Mouse (Mus musculus): Measurements from ENCODE around the gene Fuca1. TPM values are rescaled to one million over a fixed set of nuclear protein-coding genes. Genes with fewer than 3 reads are reported as not detected.

Fuca1 gene
- 29.8 TPM for polyA plus RNA-seq (2012; fragmentation: generic; extraction: Trizol)

DNA sequence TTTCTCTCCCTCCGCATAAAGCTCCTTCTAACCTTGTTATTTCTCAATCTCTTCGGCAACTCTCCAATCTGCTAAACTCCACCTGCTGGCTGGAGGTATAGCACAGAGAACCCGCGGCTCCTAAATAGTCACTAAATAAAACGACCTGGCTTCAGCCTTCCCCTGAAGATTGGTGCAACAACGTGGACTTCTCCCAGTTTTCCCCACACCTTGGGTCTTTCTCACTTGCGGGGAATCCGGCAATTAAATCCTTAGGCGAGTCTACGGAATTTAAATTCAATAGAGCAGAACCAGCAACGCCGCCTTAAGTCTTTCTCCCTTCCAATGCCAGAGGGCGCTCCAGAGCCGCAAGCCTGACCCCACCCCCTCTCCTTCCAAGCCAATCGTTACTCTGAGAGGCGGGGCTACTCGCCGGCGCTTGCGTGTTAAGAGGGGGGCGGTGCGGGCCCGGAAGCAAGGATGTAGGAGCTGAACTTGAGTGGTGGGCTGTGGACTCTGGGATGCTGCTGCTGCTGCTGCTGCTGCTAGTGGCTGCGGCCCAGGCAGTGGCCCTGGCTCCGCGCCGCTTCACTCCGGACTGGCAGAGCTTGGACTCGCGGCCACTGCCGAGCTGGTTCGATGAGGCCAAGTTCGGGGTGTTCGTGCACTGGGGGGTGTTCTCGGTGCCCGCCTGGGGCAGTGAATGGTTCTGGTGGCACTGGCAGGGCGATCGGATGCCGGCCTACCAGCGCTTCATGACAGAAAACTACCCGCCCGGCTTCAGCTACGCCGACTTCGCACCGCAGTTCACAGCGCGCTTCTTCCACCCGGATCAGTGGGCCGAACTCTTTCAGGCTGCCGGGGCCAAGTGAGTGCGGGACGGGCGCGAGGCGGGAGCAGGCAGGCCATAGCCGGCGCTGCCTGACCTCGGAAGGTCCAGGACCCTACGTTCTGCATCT is at the start of gene Fuca1:
TSS of gene Fuca1 (plus strand) at position 432 of the 938 bp plus-strand sequence.
- peaks cover 21% of the 10 kb centered on the region for H3K27me3 ChIP-seq (ENCODE audit: control insufficient read depth, insufficient read depth, insufficient read length)
- TF ChIP-seq CEBPB (IDR thresholded peaks at IDR 0.05; ENCODE audit: insufficient read depth, poor library complexity, severe bottlenecking) (no peak), MYOG (IDR thresholded peaks at IDR 0.05; ENCODE audit: control insufficient read depth in 1 of 3, insufficient read depth in 1 of 3, insufficient read length in 2 of 3, low read depth in 2 of 3) (peak in 1 of 3 experiments; percentile 7), SRF (IDR thresholded peaks at IDR 0.05; ENCODE audit: control insufficient read depth, insufficient read length, low read depth) (peak; percentile 26), POLR2A (IDR thresholded peaks at IDR 0.05; ENCODE audit: insufficient read length, low read depth) (peak; percentile 83), TCF3 (IDR thresholded peaks at IDR 0.05; ENCODE audit: insufficient read length, low read depth) (no peak), POLR2AphosphoS2 (IDR thresholded peaks at IDR 0.05; ENCODE audit: insufficient read length, low read depth) (peak; percentile 77), MYOD1 (IDR thresholded peaks at IDR 0.05; ENCODE audit: control insufficient read depth in 1 of 3, insufficient read length in 2 of 3, low read depth in 2 of 3) (no peak), USF1 (IDR thresholded peaks at IDR 0.05; ENCODE audit: low read depth) (no peak)
- peak within 1 kb of the TSS; percentile 26 for H3ac ChIP-seq (ENCODE audit: control insufficient read depth, insufficient read length)
- no peaks in the 10 kb centered on the region for H3K79me2 ChIP-seq (ENCODE audit: control insufficient read depth, insufficient read depth)
- no peaks in the 10 kb centered on the region for H3K36me3 ChIP-seq (ENCODE audit: control insufficient read depth, insufficient read depth)
- H3K4me2 ChIP-seq (ENCODE audit: low read depth), result peak within 1 kb of the TSS; percentile 98
- H3K4me3 ChIP-seq, result peak within 1 kb of the TSS; percentile 47

- H3K4me3 ChIP-seq, result peak overlapping the region; percentile 90
- H3K36me3 ChIP-seq (ENCODE audit: control insufficient read depth, insufficient read depth), result peaks cover 40% of the 10 kb centered on the region
- H3ac ChIP-seq (ENCODE audit: control insufficient read depth, insufficient read length), result peak overlapping the region; percentile 78
- H3K4me2 ChIP-seq (ENCODE audit: low read depth), result peak overlapping the region; percentile 71
- H3K79me2 ChIP-seq (ENCODE audit: control insufficient read depth, insufficient read depth), result peaks cover 40% of the 10 kb centered on the region
- TF ChIP-seq MYOD1 (IDR thresholded peaks at IDR 0.05; ENCODE audit: control insufficient read depth in 1 of 3, insufficient read length in 2 of 3, low read depth in 2 of 3) (no peak), SRF (IDR thresholded peaks at IDR 0.05; ENCODE audit: control insufficient read depth, insufficient read length, low read depth) (no peak), TCF3 (IDR thresholded peaks at IDR 0.05; ENCODE audit: insufficient read length, low read depth) (no peak), POLR2A (IDR thresholded peaks at IDR 0.05; ENCODE audit: insufficient read length, low read depth) (peak; percentile 8), TCF12 (IDR thresholded peaks at IDR 0.05; ENCODE audit: insufficient read depth, poor library complexity, severe bottlenecking) (no peak), USF1 (IDR thresholded peaks at IDR 0.05; ENCODE audit: low read depth) (no peak)
- H3K27me3 ChIP-seq (ENCODE audit: control insufficient read depth, insufficient read depth, insufficient read length), result no peaks in the 10 kb centered on the region
Observed at GRCm38 (mm10) chr4:135872015-135872414, 48.5 kb upstream of the Fuca1 start.

DNA sequence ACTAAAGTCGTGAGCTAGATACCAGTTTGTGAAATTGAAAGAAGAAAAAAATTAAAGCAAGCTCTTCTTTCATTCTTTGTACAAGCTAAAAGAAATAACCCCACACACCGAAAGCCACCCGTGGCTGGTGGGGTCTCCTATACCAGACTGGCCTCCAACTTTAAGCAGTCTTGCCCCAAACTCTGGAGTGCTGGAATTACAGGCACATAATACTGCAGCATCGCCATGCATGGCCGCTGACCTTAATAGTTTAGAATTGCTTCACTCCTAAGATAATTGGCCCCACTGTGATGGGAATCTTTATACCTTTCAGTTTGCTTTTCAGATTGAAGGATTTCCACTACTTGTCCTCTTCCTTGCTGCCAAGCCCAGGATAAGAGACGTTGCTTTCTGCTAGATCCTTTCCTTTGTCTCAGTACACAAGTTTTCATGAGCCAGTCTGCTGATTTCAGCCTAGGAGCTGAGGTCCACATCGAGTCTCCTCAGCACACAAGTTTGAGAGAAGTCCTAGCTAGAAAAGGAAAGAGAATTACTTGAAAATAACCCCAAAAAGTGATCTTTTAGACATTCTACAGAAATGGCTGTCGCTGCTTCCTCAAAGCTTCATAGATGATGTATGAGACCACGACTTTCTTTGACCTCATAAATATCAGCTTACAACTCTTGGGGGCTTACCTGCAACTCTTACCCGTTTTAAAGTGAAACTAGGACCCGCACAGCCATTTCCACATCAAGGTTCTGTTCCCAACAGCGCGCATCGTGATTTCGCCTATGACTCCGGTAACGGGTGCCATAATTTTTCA is 47.7 kb upstream of the Fuca1 start:
- Histone ChIP-seq H3K4me3 (peak overlapping the region; percentile 90), H3K79me2 (ENCODE audit: control insufficient read depth, insufficient read depth) (peaks cover 40% of the 10 kb centered on the region), H3ac (ENCODE audit: control insufficient read depth, insufficient read length) (peak overlapping the region; percentile 78), H3K36me3 (ENCODE audit: control insufficient read depth, insufficient read depth) (peaks cover 40% of the 10 kb centered on the region), H3K27me3 (ENCODE audit: control insufficient read depth, insufficient read depth, insufficient read length) (no peaks in the 10 kb centered on the region), H3K4me2 (ENCODE audit: low read depth) (peak overlapping the region; percentile 71)
- TF ChIP-seq TCF12 (IDR thresholded peaks at IDR 0.05; ENCODE audit: insufficient read depth, poor library complexity, severe bottlenecking) (no peak), TCF3 (IDR thresholded peaks at IDR 0.05; ENCODE audit: insufficient read length, low read depth) (no peak), CEBPB (IDR thresholded peaks at IDR 0.05; ENCODE audit: insufficient read depth, poor library complexity, severe bottlenecking) (no peak), SRF (IDR thresholded peaks at IDR 0.05; ENCODE audit: control insufficient read depth, insufficient read length, low read depth) (no peak), REST (IDR thresholded peaks at IDR 0.05; ENCODE audit: insufficient read depth, insufficient read length) (no peak), MYOD1 (IDR thresholded peaks at IDR 0.05; ENCODE audit: control insufficient read depth in 1 of 3, insufficient read length in 2 of 3, low read depth in 2 of 3) (no peak), USF1 (IDR thresholded peaks at IDR 0.05; ENCODE audit: low read depth) (no peak), POLR2A (IDR thresholded peaks at IDR 0.05; ENCODE audit: insufficient read length, low read depth) (no peak), MAX (IDR thresholded peaks at IDR 0.05; ENCODE audit: low read depth) (no peak), E2F4 (IDR thresholded peaks at IDR 0.05; ENCODE audit: insufficient read depth) (no peak), MYOG (IDR thresholded peaks at IDR 0.05; ENCODE audit: control insufficient read depth in 1 of 3, insufficient read depth in 1 of 3, insufficient read length in 2 of 3, low read depth in 2 of 3) (no peak), POLR2AphosphoS2 (IDR thresholded peaks at IDR 0.05; ENCODE audit: insufficient read length, low read depth) (no peak)

GRCm38 (mm10) chr4:135873526-135874202 is 46.9 kb upstream of the Fuca1 start, which contains the start of gene Pnrc2:
Pnrc2 (minus strand) TSS chr4:135873850.
- peaks cover 40% of the 10 kb centered on the region for H3K79me2 ChIP-seq (ENCODE audit: control insufficient read depth, insufficient read depth)
- H3K36me3 ChIP-seq (ENCODE audit: control insufficient read depth, insufficient read depth), result peaks cover 39% of the 10 kb centered on the region
- no peaks in the 10 kb centered on the region for H3K27me3 ChIP-seq (ENCODE audit: control insufficient read depth, insufficient read depth, insufficient read length)
- H3K4me2 ChIP-seq (ENCODE audit: low read depth), result peak within 1 kb of the TSS; percentile 89
- TF ChIP-seq E2F4 (IDR thresholded peaks at IDR 0.05; ENCODE audit: insufficient read depth), result no peak
- peak; percentile 76 for TF ChIP-seq POLR2A (IDR thresholded peaks at IDR 0.05; ENCODE audit: insufficient read length, low read depth)
- TF ChIP-seq POLR2AphosphoS2 (IDR thresholded peaks at IDR 0.05; ENCODE audit: insufficient read length, low read depth), result peak; percentile 80
- TF ChIP-seq USF1 (IDR thresholded peaks at IDR 0.05; ENCODE audit: low read depth), result no peak
- peak in 2 of 3 experiments; percentile 60 to 80 for TF ChIP-seq MYOD1 (IDR thresholded peaks at IDR 0.05; ENCODE audit: control insufficient read depth in 1 of 3, insufficient read length in 2 of 3, low read depth in 2 of 3)
- peak; percentile 27 to 84 (median 62) for TF ChIP-seq MYOG (IDR thresholded peaks at IDR 0.05; ENCODE audit: control insufficient read depth in 1 of 3, insufficient read depth in 1 of 3, insufficient read length in 2 of 3, low read depth in 2 of 3)
- 0 out of 2 replicates have a peak, but pooled peaks have one; percentile 40 for TF ChIP-seq CEBPB (IDR thresholded peaks at IDR 0.05; ENCODE audit: insufficient read depth, poor library complexity, severe bottlenecking)
- no peak for TF ChIP-seq SRF (IDR thresholded peaks at IDR 0.05; ENCODE audit: control insufficient read depth, insufficient read length, low read depth)
- no peak for TF ChIP-seq REST (IDR thresholded peaks at IDR 0.05; ENCODE audit: insufficient read depth, insufficient read length)
- no peak for TF ChIP-seq TCF3 (IDR thresholded peaks at IDR 0.05; ENCODE audit: insufficient read length, low read depth)
- peak within 1 kb of the TSS; percentile 78 for H3ac ChIP-seq (ENCODE audit: control insufficient read depth, insufficient read length)
- H3K4me3 ChIP-seq, result peak within 1 kb of the TSS; percentile 90

All from myocyte (in vitro differentiated cells).